Mouse (Mus musculus) olfactory bulb, adult 2 months (tissue): ENCODE data around the gene Smpd4.

Experiments
- CTCF ChIP-seq: fragments of 200-500 bp; IDR thresholded peaks from 2 replicates; pipeline ENCODE4 v1.5.1; 2012; ENCODE audit warnings: low read depth, mild to moderate bottlenecking, low read length, moderate library complexity; ENCODE audit not compliant: insufficient read depth
- POLR2A ChIP-seq: fragments of 200-500 bp; IDR thresholded peaks from 2 replicates; pipeline ENCODE4 v1.6.1; 2012; ENCODE audit warnings: mild to moderate bottlenecking, low read depth, low read length, moderate library complexity; ENCODE audit not compliant: insufficient read depth

- no peak for TF ChIP-seq POLR2A
- no peak for TF ChIP-seq CTCF
These were observed 34.6 kb upstream of the Smpd4 start for GRCm38 (mm10) chr16:17584555-17584954.
